Mouse (Mus musculus): ENCODE data around the gene Mov10l1. TPM values are rescaled to one million over a fixed set of nuclear protein-coding genes. Genes with fewer than 3 reads are reported as not detected.

Mov10l1 gene
- not detected in 2 replicates for polyA plus RNA-seq (2015; fragmentation: Nextera tagmentation; extraction: Ambion mirVana)

DNA sequence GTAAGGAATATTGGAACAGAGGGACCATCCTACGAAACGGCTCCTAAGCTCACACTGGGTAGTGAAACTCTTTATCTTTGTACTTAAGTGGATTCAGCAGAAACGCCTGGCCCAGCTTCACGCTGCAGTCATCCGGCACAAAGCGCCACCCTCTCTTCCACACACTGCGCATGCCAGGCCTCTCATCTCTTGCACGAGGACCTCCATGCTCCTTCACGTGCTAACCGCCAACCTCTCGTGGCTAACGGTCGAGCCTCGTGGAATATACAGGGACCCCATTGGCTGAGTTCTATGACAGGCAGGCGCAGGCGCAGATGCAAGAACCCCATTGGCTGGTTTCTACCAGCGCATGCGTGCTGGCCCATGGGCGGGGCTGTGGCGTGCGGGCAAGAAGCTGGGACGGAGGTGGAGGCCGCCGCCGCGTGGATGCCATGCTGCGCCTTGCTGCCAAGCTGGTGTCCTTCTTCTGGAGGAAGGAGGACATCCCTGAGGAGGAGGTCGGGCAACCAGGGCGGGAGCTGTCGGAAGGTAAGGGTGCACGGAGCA is at the start of gene Mov10l1:
TSS of gene Mov10l1 (plus strand) at position 376 of the 546 bp plus-strand sequence.
- H3K36me3 ChIP-seq (replicated peaks) = no peaks in the 10 kb centered on the region
- no peak within 1 kb of the TSS for H3K4me2 ChIP-seq
- ATAC-seq (ENCODE audit: insufficient read depth) = no peak
- H3K27ac ChIP-seq (replicated peaks) = no peak within 1 kb of the TSS
- H3K9me3 ChIP-seq (replicated peaks) = no peaks in the 10 kb centered on the region
- no peaks in the 10 kb centered on the region for H3K4me1 ChIP-seq (replicated peaks)
- H3K9ac ChIP-seq = no peak within 1 kb of the TSS
- WGBS (ENCODE audit: insufficient replicate concordance) = 84% methylated on average over 31 of the region's 31 CpGs
- no peaks in the 10 kb centered on the region for H3K27me3 ChIP-seq
- H3K4me3 ChIP-seq (replicated peaks) = no peak within 1 kb of the TSS

DNA sequence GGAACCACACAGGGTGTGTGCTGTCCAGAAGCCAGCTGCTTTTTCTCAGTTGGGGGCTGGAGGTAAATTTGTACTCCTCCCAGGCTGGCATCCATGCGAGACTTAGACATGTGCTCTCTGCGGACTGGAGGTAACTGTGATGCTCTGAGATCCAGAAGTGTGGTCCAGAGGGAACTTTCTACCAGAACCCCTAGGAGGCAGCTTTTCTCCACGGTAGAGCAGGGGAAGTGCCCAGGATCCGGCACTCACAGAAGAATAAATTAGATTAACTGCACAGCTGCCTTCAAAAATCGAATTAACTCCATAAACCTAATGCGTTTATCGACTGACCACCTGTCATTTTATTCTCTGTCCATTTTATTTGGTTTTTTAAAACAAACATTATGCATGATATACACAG is 48.6 kb upstream of the Mov10l1 start:
- ATAC-seq (ENCODE audit: insufficient read depth) = no peak
- Histone ChIP-seq H3K4me3 (replicated peaks) (no peak overlapping the region), H3K9me3 (replicated peaks) (no peaks in the 10 kb centered on the region), H3K4me2 (no peak overlapping the region), H3K9ac (no peak overlapping the region), H3K36me3 (replicated peaks) (no peaks in the 10 kb centered on the region), H3K27me3 (no peaks in the 10 kb centered on the region), H3K27ac (replicated peaks) (no peak overlapping the region), H3K4me1 (replicated peaks) (no peaks in the 10 kb centered on the region)
- 47% methylated on average over 7 of the region's 7 CpGs for WGBS (ENCODE audit: insufficient replicate concordance)

DNA sequence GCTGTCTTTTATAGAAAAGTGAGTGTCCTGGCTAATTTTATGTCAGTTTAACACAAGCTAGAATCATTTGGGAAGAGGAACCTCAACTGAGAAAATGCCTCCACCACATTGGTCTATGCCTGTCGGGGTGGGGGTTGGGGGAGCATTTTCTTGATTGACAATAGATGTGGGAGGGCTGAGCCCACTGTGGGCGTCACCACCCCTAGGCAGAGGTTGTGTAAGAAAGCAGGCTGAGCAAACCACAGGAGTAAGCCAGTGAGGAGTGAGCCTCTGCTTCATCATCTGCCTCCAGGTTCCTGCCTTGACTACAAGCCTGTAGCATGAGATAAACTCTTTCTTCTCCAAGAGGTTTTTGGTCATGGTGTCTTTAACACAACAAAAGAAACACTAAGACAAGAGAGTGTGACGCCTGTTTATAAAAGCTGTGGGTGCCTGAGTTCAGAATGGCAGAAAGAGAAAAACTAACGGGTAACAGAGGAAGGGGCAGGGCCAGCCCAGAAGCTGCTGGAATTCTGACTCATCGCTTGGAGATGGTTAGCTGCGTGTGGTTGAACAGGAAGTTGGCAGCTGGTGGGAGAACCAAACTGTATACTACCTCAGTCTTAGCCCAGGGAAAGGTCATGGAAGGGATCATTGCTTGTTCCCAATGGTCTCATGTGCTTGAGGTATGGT is 46.0 kb upstream of the Mov10l1 start:
- Histone ChIP-seq H3K9ac (no peak overlapping the region), H3K4me1 (replicated peaks) (no peaks in the 10 kb centered on the region), H3K36me3 (replicated peaks) (no peaks in the 10 kb centered on the region), H3K4me2 (no peak overlapping the region), H3K27ac (replicated peaks) (no peak overlapping the region), H3K27me3 (no peaks in the 10 kb centered on the region), H3K4me3 (replicated peaks) (no peak overlapping the region), H3K9me3 (replicated peaks) (no peaks in the 10 kb centered on the region)
- no peak for ATAC-seq (ENCODE audit: insufficient read depth)
- WGBS (ENCODE audit: insufficient replicate concordance) = 25% methylated on average over 6 of the region's 6 CpGs

DNA sequence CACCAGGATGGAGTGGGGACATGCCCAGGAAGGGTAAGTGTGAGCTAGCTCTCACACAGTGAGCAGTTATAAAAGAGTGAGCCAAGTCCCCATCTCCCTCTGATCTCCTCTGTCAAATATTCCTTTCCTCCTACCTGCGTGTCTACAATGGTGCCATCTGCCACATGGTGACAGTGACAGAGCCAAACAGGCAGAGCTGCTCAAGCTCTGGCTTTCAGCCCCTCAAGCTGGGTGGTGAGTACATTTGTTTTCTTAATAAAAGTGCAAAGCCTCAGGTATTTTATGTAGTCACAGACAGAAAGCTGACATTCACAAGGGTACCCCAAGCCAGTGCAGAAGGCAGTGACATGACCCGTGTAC is 45.4 kb upstream of the Mov10l1 start:
- H3K4me1 ChIP-seq (replicated peaks) = no peaks in the 10 kb centered on the region
- WGBS (ENCODE audit: insufficient replicate concordance) = 57% methylated on average over 2 of the region's 2 CpGs
- no peaks in the 10 kb centered on the region for H3K36me3 ChIP-seq (replicated peaks)
- H3K27ac ChIP-seq (replicated peaks) = no peak overlapping the region
- no peaks in the 10 kb centered on the region for H3K9me3 ChIP-seq (replicated peaks)
- no peak overlapping the region for H3K4me2 ChIP-seq
- no peak overlapping the region for H3K4me3 ChIP-seq (replicated peaks)
- ATAC-seq (ENCODE audit: insufficient read depth) = no peak
- H3K27me3 ChIP-seq = no peaks in the 10 kb centered on the region
- no peak overlapping the region for H3K9ac ChIP-seq

DNA sequence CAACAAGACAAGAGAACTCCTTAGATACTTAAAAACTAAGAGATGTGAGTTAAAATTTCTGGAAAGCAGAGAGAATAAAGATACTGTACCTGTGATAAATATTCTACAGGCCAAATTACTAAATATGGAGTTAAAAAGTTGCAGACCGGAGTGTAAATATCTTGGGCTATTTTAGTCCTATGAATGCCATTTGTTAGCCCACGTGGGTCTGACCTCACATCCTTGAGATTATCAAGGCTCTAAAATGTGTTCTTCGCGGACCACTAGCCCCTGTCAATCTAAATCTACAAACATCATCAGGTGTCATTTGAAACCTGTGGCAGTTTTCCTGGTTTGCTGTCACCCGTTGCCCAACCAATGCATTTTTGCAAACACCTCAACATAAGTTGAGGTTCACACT is 39.9 kb upstream of the Mov10l1 start:
- Histone ChIP-seq H3K4me3 (replicated peaks) (no peak overlapping the region), H3K36me3 (replicated peaks) (no peaks in the 10 kb centered on the region), H3K4me1 (replicated peaks) (no peaks in the 10 kb centered on the region), H3K9ac (no peak overlapping the region), H3K27me3 (no peaks in the 10 kb centered on the region), H3K9me3 (replicated peaks) (no peaks in the 10 kb centered on the region), H3K27ac (replicated peaks) (no peak overlapping the region), H3K4me2 (no peak overlapping the region)
- 58% methylated on average over 5 of the region's 5 CpGs for WGBS (ENCODE audit: insufficient replicate concordance)
- ATAC-seq (ENCODE audit: insufficient read depth) = no peak

DNA sequence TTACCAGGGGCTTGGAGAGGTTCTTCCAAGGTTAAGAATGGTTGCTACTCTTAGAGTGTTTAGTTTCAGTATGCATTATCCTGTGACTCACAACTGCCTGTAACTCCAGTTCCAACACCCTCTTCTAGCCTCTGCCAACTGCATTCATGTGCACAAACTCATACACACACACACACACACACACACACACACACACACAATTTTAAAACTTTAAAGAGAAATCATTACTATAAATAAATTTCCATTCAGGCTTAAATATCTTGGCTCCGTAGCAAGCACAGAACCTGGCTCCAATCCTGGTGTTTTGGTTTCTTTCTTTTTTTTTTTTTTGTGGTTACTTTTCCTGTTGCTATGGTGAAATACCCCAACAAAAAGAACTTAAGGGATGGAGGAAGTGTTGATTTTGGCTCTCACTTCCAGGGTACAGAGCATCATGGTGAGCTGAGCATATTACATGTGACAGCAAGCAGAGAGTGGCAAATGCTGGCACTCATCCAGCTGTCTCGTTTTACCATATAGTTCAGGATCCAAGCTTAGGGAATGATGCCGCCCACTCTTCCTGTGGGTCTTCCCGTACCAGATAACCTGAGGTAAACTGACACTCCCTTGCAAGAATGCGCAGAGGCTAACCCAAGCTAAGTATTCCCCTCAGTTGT is 38.7 kb upstream of the Mov10l1 start:
- ATAC-seq (ENCODE audit: insufficient read depth) = no peak
- Histone ChIP-seq H3K36me3 (replicated peaks) (no peaks in the 10 kb centered on the region), H3K27ac (replicated peaks) (no peak overlapping the region), H3K4me2 (no peak overlapping the region), H3K4me1 (replicated peaks) (no peaks in the 10 kb centered on the region), H3K27me3 (no peaks in the 10 kb centered on the region), H3K9ac (no peak overlapping the region), H3K9me3 (replicated peaks) (no peaks in the 10 kb centered on the region), H3K4me3 (replicated peaks) (no peak overlapping the region)
- 60% methylated on average over 5 of the region's 5 CpGs for WGBS (ENCODE audit: insufficient replicate concordance)

DNA sequence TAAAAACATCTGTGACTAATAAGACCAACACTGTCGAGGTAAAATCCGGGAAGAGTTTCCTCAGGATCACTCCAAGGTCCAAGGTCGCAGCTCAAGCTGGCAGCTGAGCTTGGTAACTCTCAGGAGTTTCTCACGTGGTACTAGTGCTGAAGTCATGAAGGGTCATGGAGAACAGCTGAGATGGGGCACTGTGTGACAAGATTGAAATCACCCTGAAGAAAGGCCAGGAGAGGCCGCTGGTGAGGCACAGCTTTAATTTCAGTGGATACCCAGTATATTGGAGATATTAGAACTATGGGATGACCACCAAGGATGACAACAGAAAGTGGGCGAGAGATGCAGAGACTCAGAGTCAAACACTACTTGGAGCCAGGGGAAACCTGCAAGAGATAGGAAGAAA is 35.9 kb upstream of the Mov10l1 start:
- H3K36me3 ChIP-seq (replicated peaks) = no peaks in the 10 kb centered on the region
- no peaks in the 10 kb centered on the region for H3K27me3 ChIP-seq
- no peaks in the 10 kb centered on the region for H3K9me3 ChIP-seq (replicated peaks)
- ATAC-seq (ENCODE audit: insufficient read depth) = no peak
- H3K4me2 ChIP-seq = no peak overlapping the region
- no peak overlapping the region for H3K27ac ChIP-seq (replicated peaks)
- 31% methylated on average over 6 of the region's 6 CpGs for whole genome bisulfite sequencing (ENCODE audit: insufficient replicate concordance)
- H3K9ac ChIP-seq = no peak overlapping the region
- no peak overlapping the region for H3K4me3 ChIP-seq (replicated peaks)
- no peaks in the 10 kb centered on the region for H3K4me1 ChIP-seq (replicated peaks)

DNA sequence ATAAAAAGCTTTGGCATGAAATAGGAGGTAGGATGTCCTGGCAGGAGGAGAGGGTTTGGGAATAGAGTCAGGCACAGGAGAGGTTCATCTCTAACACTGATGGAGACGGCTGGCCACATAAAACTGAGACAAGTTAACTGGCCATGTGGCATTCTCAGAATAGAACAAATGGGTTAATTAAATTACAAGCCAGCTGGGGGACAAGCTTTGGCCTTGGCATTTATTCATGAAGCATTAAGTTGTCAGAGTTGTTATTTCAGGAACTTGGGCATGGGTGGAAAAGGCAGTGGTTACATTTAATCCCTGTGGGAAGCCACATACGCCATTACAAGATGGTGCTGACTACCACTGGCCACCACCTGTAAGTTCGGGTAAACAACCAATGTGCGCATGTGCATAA is 31.5 kb upstream of the Mov10l1 start:
- Histone ChIP-seq H3K9ac (no peak overlapping the region), H3K27ac (replicated peaks) (no peak overlapping the region), H3K4me3 (replicated peaks) (no peak overlapping the region), H3K36me3 (replicated peaks) (no peaks in the 10 kb centered on the region), H3K4me1 (replicated peaks) (no peaks in the 10 kb centered on the region), H3K27me3 (peaks cover 32% of the 10 kb centered on the region), H3K9me3 (replicated peaks) (no peaks in the 10 kb centered on the region), H3K4me2 (no peak overlapping the region)
- no peak for ATAC-seq (ENCODE audit: insufficient read depth)
- WGBS (ENCODE audit: insufficient replicate concordance) = 73% methylated on average over 4 of the region's 4 CpGs

DNA sequence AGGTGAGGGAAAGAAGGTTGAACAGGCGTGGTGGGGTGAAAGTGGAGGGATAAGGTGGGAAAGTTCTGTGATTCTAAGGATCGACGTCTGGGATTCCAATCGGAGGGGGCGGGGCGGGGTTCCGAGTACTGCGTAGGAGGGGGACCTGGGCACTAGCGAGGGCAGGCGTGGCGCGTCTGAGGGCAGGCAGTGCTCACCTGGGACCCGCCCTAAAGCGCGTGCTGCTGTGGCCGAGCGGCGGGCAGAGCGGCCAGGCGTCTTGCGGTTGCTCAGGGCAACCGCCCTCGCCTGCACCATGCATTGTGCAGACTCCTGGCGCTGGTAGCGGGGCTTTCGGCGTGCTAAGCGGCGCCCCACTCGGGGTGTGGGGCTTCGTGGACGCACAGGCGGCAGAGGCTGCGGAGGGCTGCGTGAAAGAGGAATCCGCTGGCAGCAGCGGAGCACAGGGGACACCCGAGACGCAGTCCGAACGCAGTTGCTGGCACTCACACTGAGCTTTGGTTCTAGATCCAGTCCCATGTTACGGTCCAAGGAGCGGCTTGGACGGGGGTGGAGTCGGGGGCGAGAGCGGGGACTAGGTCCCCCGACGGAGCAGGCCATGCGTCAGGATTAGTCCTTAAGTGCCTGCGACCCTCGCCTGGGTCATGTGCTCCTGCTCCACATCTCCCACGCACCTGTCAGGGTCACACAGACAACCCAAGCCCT is 28.2 kb upstream of the Mov10l1 start, which contains the start of gene Ttll8:
TSS of gene Ttll8 (minus strand) at position 51 of the 705 bp plus-strand sequence.
- H3K9ac ChIP-seq = no peak within 1 kb of the TSS
- no peak for ATAC-seq (ENCODE audit: insufficient read depth)

DNA sequence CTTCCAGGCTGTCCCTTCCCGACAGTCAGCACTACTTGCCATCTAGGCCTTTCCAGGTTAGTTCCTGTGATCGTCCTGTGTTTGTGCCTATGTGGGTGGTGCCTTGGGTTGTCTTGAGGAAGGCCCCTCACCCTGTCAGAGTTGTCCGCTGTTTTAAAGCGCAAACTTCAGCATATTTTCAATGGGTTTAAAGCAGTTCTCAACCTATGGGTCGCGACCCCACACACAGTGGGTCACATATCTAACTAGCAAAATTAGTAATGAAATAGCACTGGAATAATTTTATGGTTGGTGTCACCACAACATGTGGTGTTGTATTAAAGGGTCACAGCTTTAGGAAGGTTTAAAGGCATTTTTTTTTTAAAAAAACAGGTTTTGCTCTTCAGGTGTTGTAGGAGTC is 27.4 kb upstream of the Mov10l1 start:
- Histone ChIP-seq H3K27ac (replicated peaks) (no peak overlapping the region), H3K4me3 (replicated peaks) (no peak overlapping the region), H3K27me3 (peaks cover 37% of the 10 kb centered on the region), H3K9ac (no peak overlapping the region), H3K9me3 (replicated peaks) (no peaks in the 10 kb centered on the region), H3K4me2 (no peak overlapping the region), H3K36me3 (replicated peaks) (no peaks in the 10 kb centered on the region), H3K4me1 (replicated peaks) (no peaks in the 10 kb centered on the region)
- no peak for ATAC-seq (ENCODE audit: insufficient read depth)
- WGBS (ENCODE audit: insufficient replicate concordance) = 72% methylated on average over 6 of the region's 6 CpGs

More for the DNA sequence above, 28.2 kb upstream of the Mov10l1 start, which contains the start of gene Ttll8:
- no peaks in the 10 kb centered on the region for H3K9me3 ChIP-seq (replicated peaks)
- H3K27ac ChIP-seq (replicated peaks) = no peak within 1 kb of the TSS
- no peaks in the 10 kb centered on the region for H3K36me3 ChIP-seq (replicated peaks)
- 6% methylated on average over 53 of the region's 53 CpGs for WGBS (ENCODE audit: insufficient replicate concordance)
- H3K4me3 ChIP-seq (replicated peaks) = peak within 1 kb of the TSS; percentile 14; the same call in 1 of the 2 replicates
- H3K4me2 ChIP-seq = peak within 1 kb of the TSS; percentile 54
- H3K4me1 ChIP-seq (replicated peaks) = no peaks in the 10 kb centered on the region
- H3K27me3 ChIP-seq = peaks cover 37% of the 10 kb centered on the region

DNA sequence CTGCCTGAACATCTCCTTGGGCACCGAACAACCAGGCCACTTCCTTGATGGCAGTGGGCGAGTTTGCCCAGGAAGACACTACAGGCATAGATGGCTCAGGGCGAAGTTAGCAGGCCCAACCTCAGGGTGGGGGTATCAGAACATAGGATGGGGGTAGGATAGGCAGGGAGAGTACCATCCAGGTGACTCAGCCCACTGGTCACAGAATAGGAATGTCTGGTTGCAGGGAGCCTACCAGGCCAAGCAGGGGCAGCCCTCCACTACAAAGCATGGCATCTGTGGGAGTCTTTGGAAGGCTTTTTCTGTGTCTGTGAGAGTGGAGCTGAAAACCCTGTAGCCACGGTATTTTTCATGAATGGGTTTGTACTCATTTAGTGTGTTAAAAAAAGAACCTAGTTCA is 25.2 kb upstream of the Mov10l1 start:
- no peak for ATAC-seq (ENCODE audit: insufficient read depth)

More for the DNA sequence above, 25.2 kb upstream of the Mov10l1 start:
- H3K9me3 ChIP-seq (replicated peaks) = no peaks in the 10 kb centered on the region
- H3K36me3 ChIP-seq (replicated peaks) = no peaks in the 10 kb centered on the region
- H3K27ac ChIP-seq (replicated peaks) = no peak overlapping the region
- no peak overlapping the region for H3K9ac ChIP-seq
- no peak overlapping the region for H3K4me3 ChIP-seq (replicated peaks)
- H3K27me3 ChIP-seq = peaks cover 37% of the 10 kb centered on the region
- 57% methylated on average over 4 of the region's 4 CpGs for WGBS (ENCODE audit: insufficient replicate concordance)
- H3K4me2 ChIP-seq = no peak overlapping the region
- no peaks in the 10 kb centered on the region for H3K4me1 ChIP-seq (replicated peaks)

All from liver, embryonic 15.5 days (tissue).